Mouse (Mus musculus) stomach, postnatal 0 days (tissue): ENCODE measurements around the gene Tgfbr1. TPM values are rescaled to one million over a fixed set of nuclear protein-coding genes. Genes with fewer than 3 reads are reported as not detected.

Experiments
- ATAC-seq: fragments of 200-750 bp; cut with Nextera tagmentation; 2 replicates; pipeline ENCODE4 v1.8.0; 2017; ENCODE audit not compliant: low FRiP score, low TSS enrichment
- DNase-seq: peaks from one replicate; pipeline ENCODE4 v3.0.0-alpha.2; 2016; ENCODE audit warnings: low spot score
- H3K27ac ChIP-seq: fragments of 300-500 bp; sonication (generic); replicated peaks from 2 replicates; pipeline ENCODE4 v1.5.1; 2014; ENCODE audit warnings: mild to moderate bottlenecking, control low read depth
- H3K27me3 ChIP-seq: fragments of 300-500 bp; sonication (generic); 2 replicates; pipeline ENCODE4 v1.6.1; 2014; ENCODE audit warnings: low read length; ENCODE audit not compliant: control insufficient read depth, insufficient read depth
- H3K36me3 ChIP-seq: fragments of 300-500 bp; sonication (generic); 2 replicates; pipeline ENCODE4 v1.6.1; 2014; ENCODE audit warnings: low read length, mixed read lengths; ENCODE audit not compliant: control insufficient read depth, insufficient read depth
- H3K4me1 ChIP-seq: fragments of 300-500 bp; sonication (generic); replicated peaks from 2 replicates; pipeline ENCODE4 v1.6.1; 2014; ENCODE audit warnings: antibody characterized with exemption; ENCODE audit not compliant: control insufficient read depth, insufficient read depth
- H3K4me2 ChIP-seq: fragments of 300-500 bp; sonication (generic); replicated peaks from 2 replicates; pipeline ENCODE4 v1.6.1; 2014; ENCODE audit warnings: low read depth, mild to moderate bottlenecking, control low read depth, moderate library complexity
- H3K4me3 ChIP-seq: fragments of 300-500 bp; sonication (generic); 2 replicates; pipeline ENCODE4 v1.5.1; 2014; ENCODE audit warnings: low read depth, low read length, control low read depth
- H3K9ac ChIP-seq: fragments of 300-500 bp; sonication (generic); 2 replicates; pipeline ENCODE4 v1.6.1; 2014; ENCODE audit warnings: mild to moderate bottlenecking, low read length, control low read depth, mixed read lengths
- H3K9me3 ChIP-seq: fragments of 300-500 bp; sonication (generic); 2 replicates; pipeline ENCODE4 v1.6.1; 2016; ENCODE audit warnings: low read length; ENCODE audit not compliant: control insufficient read depth
- CTCF ChIP-seq: IDR thresholded peaks from 2 replicates; pipeline ENCODE4 v1.5.1; 2016; ENCODE audit warnings: antibody characterized with exemption, low read depth, mild to moderate bottlenecking, moderate library complexity
- EP300 ChIP-seq: optimal IDR thresholded peaks from 2 replicates; pipeline ENCODE3; 2016; ENCODE audit warnings: antibody characterized with exemption
- WGBS: fragments of 180-500 bp; shearing (Covaris S2); extraction: QIAGEN DNeasy Blood & Tissue Kit; methylation state at CpG from one replicate; pipeline ENCODE4 v1.1.7; 2014; 5-methylcytosine and 5-hydroxymethylcytosine counted together
- polyA plus RNA-seq: library from polyadenylated mRNA; unstranded; fragments of >200 nt; fragmentation: Nextera tagmentation; extraction: Ambion mirVana; gene quantifications from 2 replicates; pipeline ENCODE4 v1.2.1, GENCODE M21; 2015

Gene Tgfbr1
- polyA plus RNA-seq, 1 experiment from 2014 or later, result 8.7 TPM

DNA sequence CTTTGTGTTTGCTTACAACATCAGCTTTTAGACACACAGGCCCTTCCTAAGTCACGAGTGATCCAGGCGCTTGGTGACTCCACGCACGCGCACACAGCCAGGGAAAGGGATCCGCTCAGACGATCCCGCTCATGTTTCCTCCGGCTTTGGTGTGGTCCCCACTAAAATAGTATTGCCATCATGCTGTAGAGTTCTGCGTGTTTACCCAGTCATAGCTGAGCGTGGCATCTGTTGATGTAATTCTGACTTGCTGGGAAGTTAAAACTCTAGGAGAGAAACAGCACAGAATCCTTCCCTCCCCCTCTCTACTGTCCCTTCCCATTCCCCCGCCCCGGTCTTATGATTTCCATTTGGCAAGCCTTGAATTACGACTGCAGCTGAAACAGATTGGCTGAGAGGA is 40.3 kb upstream of the Tgfbr1 start:
- WGBS, result 56% methylated on average over 14 of the region's 14 CpGs
- Histone ChIP-seq H3K27ac (no peak overlapping the region), H3K27me3 (no peaks in the 10 kb centered on the region), H3K4me3 (no peak overlapping the region), H3K4me1 (no peaks in the 10 kb centered on the region), H3K4me2 (no peak overlapping the region), H3K9ac (no peak overlapping the region), H3K36me3 (peaks cover 2% of the 10 kb centered on the region; the same call in 1 of the 2 replicates), H3K9me3 (no peaks in the 10 kb centered on the region)
- no peak for TF ChIP-seq EP300
- TF ChIP-seq CTCF, result no peak
- no peak for ATAC-seq
- DNase-seq, result no peak

GRCm38 (mm10) chr4:47313710-47314410 is 39.2 kb upstream of the Tgfbr1 start:
- 76% methylated on average over 8 of the region's 8 CpGs for WGBS
- ATAC-seq, result no peak

GRCm38 (mm10) chr4:47315458-47315857 is 37.6 kb upstream of the Tgfbr1 start:
- no peak overlapping the region for H3K4me2 ChIP-seq
- H3K4me3 ChIP-seq, result no peak overlapping the region
- no peak for DNase-seq
- WGBS, result 66% methylated on average over 2 of the region's 2 CpGs
- ATAC-seq, result no peak
- TF ChIP-seq CTCF (no peak), EP300 (no peak)
- no peaks in the 10 kb centered on the region for H3K4me1 ChIP-seq
- no peaks in the 10 kb centered on the region for H3K27me3 ChIP-seq
- peaks cover 2% of the 10 kb centered on the region; the same call in 1 of the 2 replicates for H3K36me3 ChIP-seq
- H3K27ac ChIP-seq, result no peak overlapping the region
- no peak overlapping the region for H3K9ac ChIP-seq
- no peaks in the 10 kb centered on the region for H3K9me3 ChIP-seq

More at GRCm38 (mm10) chr4:47313710-47314410, 39.2 kb upstream of the Tgfbr1 start:
- Histone ChIP-seq H3K4me3 (no peak overlapping the region), H3K9ac (no peak overlapping the region), H3K4me2 (no peak overlapping the region), H3K36me3 (peaks cover 2% of the 10 kb centered on the region; the same call in 1 of the 2 replicates), H3K27me3 (no peaks in the 10 kb centered on the region), H3K4me1 (no peaks in the 10 kb centered on the region), H3K9me3 (no peaks in the 10 kb centered on the region), H3K27ac (no peak overlapping the region)
- TF ChIP-seq CTCF (no peak), EP300 (no peak)
- no peak for DNase-seq

DNA sequence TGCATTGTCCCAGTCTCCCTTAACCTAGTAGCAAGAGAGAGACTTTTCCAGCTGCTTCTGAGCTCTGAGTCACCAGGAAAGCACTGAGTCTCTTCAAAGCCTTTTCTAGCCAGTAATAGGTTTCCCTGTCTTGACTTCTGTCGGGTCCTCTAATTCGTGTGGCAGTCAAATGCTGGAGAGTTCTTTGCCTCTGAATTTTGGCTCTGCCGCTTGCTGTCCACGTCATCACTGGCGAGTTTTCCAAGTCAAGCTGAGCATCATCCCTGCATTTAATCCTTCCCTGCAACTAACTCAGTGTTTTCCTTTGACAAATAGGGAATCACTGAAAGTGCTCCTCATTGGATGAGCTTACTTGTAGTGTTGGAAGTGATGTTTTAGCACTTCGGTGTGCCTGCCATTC is 36.6 kb upstream of the Tgfbr1 start:
- Histone ChIP-seq H3K36me3 (peaks cover 2% of the 10 kb centered on the region; the same call in 1 of the 2 replicates), H3K27me3 (no peaks in the 10 kb centered on the region), H3K4me3 (no peak overlapping the region), H3K4me2 (no peak overlapping the region), H3K27ac (no peak overlapping the region), H3K9me3 (no peaks in the 10 kb centered on the region), H3K4me1 (no peaks in the 10 kb centered on the region), H3K9ac (no peak overlapping the region; the same call in 1 of the 2 replicates)
- 45% methylated on average over 6 of the region's 6 CpGs for WGBS
- DNase-seq (no peak), ATAC-seq (no peak; the same call in 1 of the 2 replicates)
- TF ChIP-seq EP300 (no peak), CTCF (no peak)

DNA sequence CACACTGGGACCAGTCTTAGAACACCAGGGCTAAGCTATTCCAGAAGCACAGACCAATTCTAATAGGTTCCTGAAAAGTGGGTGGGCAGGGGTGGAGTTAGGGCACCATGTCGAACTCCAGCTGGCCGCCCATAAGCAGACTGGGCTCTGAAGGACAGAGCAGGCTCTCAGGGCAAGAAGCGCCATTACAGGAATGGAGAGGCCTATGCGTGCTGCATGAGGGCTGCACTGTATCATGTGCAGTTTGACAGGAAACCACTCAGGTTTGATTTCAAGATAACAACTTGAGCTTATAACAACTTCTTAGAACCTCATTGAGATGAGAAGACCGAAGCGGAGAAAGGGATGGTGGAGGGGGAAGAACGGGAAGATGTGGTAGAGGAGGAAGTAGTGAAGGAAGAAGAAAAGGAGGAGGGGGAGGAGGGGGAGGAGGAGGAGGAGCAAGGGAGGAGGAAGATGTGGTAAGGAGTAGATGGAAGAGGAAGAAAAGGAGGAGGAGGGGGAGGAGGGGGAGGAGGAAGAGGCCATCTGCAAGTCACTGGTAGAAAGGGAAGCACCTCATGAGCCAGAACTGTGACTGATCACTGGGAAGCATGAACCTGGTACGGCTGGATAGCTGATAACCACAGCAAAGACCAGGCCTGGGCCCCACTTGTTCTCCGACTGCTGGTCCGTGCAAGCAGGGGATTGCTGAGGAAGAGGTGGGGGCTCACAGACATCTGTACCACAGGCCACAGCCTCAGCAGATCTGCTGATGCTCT is 33.3 kb upstream of the Tgfbr1 start:
- H3K4me3 ChIP-seq, result no peak overlapping the region
- H3K4me1 ChIP-seq, result no peaks in the 10 kb centered on the region
- 71% methylated on average over 10 of the region's 10 CpGs for WGBS
- DNase-seq, result no peak
- TF ChIP-seq CTCF, result no peak
- no peak for TF ChIP-seq EP300
- H3K27ac ChIP-seq, result no peak overlapping the region
- ATAC-seq, result no peak
- H3K27me3 ChIP-seq, result no peaks in the 10 kb centered on the region
- H3K36me3 ChIP-seq, result no peaks in the 10 kb centered on the region
- no peak overlapping the region for H3K9ac ChIP-seq
- no peaks in the 10 kb centered on the region for H3K9me3 ChIP-seq
- no peak overlapping the region for H3K4me2 ChIP-seq

DNA sequence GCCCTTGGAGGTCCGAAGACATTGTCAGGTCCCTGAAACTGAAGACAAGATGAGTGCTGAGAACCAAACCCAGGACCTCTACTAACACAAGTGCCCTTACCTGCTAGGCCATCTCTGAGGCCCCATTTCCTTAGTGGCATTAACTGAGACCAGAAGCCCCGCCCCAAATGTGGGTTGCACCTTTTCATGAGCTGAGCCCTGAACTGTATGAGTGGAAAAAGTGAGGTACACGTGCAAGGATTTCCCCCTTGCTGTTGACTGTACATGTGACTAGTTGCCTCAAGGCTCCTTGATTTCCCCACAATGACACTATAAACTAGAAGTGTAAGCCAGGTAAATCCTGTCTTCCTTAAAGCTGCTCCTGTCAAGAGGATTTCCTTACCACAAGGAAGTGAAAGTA is 30.7 kb upstream of the Tgfbr1 start:
- Histone ChIP-seq H3K36me3 (no peaks in the 10 kb centered on the region), H3K9ac (no peak overlapping the region), H3K4me2 (no peak overlapping the region), H3K27me3 (no peaks in the 10 kb centered on the region), H3K9me3 (no peaks in the 10 kb centered on the region), H3K4me1 (no peaks in the 10 kb centered on the region), H3K27ac (no peak overlapping the region), H3K4me3 (no peak overlapping the region)
- no peak for TF ChIP-seq EP300
- no peak for TF ChIP-seq CTCF
- no peak for DNase-seq
- WGBS, result 70% methylated on average over 3 of the region's 3 CpGs
- no peak for ATAC-seq
